Mouse (Mus musculus): Measurements from ENCODE around the gene Zfp335. TPM values are rescaled to one million over a fixed set of nuclear protein-coding genes. Genes with fewer than 3 reads are reported as not detected.

The Zfp335 gene
- polyA plus RNA-seq, 1 experiment, result 9.8 TPM

DNA sequence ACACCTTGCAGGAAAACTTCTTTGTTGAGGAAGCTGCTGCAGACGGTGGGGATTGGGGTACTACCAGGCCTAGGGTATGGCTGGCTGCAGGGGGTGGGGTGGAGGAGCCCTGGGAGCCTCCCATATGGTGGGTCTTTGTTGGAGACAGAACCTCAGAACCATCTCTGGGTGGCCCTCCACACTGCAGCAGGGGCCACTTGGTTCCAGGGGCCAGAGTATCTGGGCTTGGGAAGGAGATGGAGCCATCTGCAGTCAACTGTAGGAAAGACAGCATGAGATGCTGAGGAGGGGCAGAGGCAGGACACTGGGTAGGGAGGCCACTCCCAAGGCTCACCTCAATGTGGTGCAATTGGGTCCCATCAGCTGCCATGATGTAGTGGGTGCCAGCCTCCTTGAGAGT, 16.9 kb downstream of the Zfp335 start:
- no peak overlapping the region for H3K27ac ChIP-seq (ENCODE audit: control insufficient read depth, insufficient read depth, low read depth, low read length)
- no peak for TF ChIP-seq CTCF (IDR thresholded peaks at IDR 0.05; ENCODE audit: control insufficient read depth, insufficient read depth, insufficient replicate concordance, low read depth, low read length)
- TF ChIP-seq POLR2A (IDR thresholded peaks at IDR 0.05; ENCODE audit: control insufficient read depth, low read depth, low read length), result no peak
- no peak overlapping the region for H3K4me3 ChIP-seq (ENCODE audit: control insufficient read depth, low read depth, low read length)
- H3K36me3 ChIP-seq (ENCODE audit: control insufficient read depth, insufficient read depth, low read length), result no peaks in the 10 kb centered on the region; the same call in none of the 2 replicates
- no peaks in the 10 kb centered on the region for H3K27me3 ChIP-seq (ENCODE audit: control insufficient read depth, insufficient read depth, low read length)
- H3K4me1 ChIP-seq (ENCODE audit: control insufficient read depth, insufficient read depth, low read length), result no peaks in the 10 kb centered on the region

DNA sequence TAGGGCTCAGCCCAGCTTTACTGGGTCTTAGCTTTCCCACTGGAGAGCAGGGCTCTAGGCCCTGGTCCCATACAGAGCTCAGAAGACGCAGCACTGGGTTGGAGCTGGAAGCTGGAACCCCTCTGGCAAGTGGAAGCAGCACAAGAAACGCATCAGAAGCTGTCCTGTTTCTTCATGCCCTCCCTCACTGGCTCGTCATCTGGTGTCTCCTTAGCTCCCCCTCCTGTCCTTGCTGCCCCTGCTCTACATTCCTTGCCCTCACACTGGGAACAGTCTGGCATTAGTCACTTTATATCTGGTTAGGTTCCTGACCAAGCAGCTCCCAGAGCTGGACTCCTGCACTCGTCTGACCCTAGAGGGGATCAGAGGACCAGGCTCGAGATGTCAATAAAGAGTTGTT, 17.5 kb downstream of the Zfp335 start:
- TF ChIP-seq CTCF (IDR thresholded peaks at IDR 0.05; ENCODE audit: control insufficient read depth, insufficient read depth, insufficient replicate concordance, low read depth, low read length) (no peak), POLR2A (IDR thresholded peaks at IDR 0.05; ENCODE audit: control insufficient read depth, low read depth, low read length) (no peak)
- Histone ChIP-seq H3K4me1 (ENCODE audit: control insufficient read depth, insufficient read depth, low read length) (no peaks in the 10 kb centered on the region), H3K36me3 (ENCODE audit: control insufficient read depth, insufficient read depth, low read length) (no peaks in the 10 kb centered on the region; the same call in none of the 2 replicates), H3K4me3 (ENCODE audit: control insufficient read depth, low read depth, low read length) (no peak overlapping the region), H3K27me3 (ENCODE audit: control insufficient read depth, insufficient read depth, low read length) (no peaks in the 10 kb centered on the region), H3K27ac (ENCODE audit: control insufficient read depth, insufficient read depth, low read depth, low read length) (no peak overlapping the region)

DNA sequence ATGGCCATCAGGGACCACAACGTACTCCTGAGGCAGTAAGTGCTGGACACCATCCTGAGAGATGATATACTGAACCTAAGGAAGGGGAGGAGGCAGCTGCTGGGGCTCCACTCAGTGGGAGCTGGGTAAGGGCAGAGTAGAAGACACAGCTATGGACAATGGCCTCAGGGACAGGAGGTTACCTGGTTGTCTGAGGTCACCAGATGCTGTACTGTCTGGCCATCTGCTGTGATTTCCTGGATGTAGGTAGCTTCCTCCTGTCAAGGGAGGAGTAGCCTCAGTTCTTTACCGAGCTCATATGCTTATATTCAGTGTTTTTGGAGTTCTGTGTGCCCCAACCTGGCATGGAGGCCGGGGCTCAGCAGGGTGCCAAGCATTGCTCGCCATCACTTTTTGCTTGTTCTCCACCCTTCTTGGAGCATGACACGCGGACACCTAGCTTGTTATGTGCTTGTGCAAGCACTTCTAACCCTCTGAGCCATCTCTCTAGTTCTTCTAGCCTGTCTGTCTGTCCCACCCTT, 18.8 kb downstream of the Zfp335 start:
- TF ChIP-seq CTCF (IDR thresholded peaks at IDR 0.05; ENCODE audit: control insufficient read depth, insufficient read depth, insufficient replicate concordance, low read depth, low read length), result no peak
- no peak for TF ChIP-seq POLR2A (IDR thresholded peaks at IDR 0.05; ENCODE audit: control insufficient read depth, low read depth, low read length)
- H3K36me3 ChIP-seq (ENCODE audit: control insufficient read depth, insufficient read depth, low read length), result no peaks in the 10 kb centered on the region; the same call in none of the 2 replicates
- H3K4me3 ChIP-seq (ENCODE audit: control insufficient read depth, low read depth, low read length), result no peak overlapping the region
- H3K27me3 ChIP-seq (ENCODE audit: control insufficient read depth, insufficient read depth, low read length), result no peaks in the 10 kb centered on the region
- H3K27ac ChIP-seq (ENCODE audit: control insufficient read depth, insufficient read depth, low read depth, low read length), result no peak overlapping the region
- H3K4me1 ChIP-seq (ENCODE audit: control insufficient read depth, insufficient read depth, low read length), result no peaks in the 10 kb centered on the region

DNA sequence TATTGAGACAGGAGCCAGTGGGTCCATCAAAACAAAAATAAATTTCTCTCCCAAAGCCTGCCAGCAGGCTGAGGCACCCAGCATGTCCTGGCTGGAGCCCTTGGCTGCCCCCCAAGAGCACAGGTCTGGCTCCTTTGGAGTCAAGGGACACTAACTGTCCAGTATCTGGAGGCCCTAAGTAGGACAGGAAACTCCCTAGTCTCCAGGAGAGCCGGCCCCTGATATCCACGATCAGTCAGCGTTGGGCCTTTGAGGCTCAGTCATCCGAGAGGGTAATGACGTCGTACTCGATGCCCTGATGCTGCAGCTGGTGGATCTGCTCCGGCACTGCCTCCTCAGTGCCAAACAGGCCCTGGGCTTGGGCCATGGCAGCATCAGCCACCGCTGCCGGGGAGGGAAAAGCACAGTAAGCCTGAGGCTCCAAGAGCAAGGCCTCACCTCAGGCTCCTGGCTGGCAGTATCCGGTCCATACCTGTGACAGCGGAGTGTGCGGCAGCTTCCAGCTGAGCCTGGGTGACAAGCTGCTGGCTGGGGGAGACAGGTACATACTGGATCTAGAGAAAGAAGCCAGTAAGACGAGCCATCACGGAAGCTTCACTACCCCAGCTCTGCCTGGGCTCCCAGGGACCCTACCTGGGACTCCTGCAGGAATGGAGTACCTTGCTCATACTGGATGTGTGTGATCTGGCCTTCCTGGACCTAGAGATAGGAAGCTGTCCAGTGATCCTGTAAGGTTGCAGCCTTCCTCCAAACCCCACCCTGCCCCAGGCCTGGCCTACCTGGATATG, 19.5 kb downstream of the Zfp335 start:
- Histone ChIP-seq H3K36me3 (ENCODE audit: control insufficient read depth, insufficient read depth, low read length) (no peaks in the 10 kb centered on the region; the same call in none of the 2 replicates), H3K27ac (ENCODE audit: control insufficient read depth, insufficient read depth, low read depth, low read length) (no peak overlapping the region), H3K27me3 (ENCODE audit: control insufficient read depth, insufficient read depth, low read length) (no peaks in the 10 kb centered on the region), H3K4me3 (ENCODE audit: control insufficient read depth, low read depth, low read length) (no peak overlapping the region), H3K4me1 (ENCODE audit: control insufficient read depth, insufficient read depth, low read length) (no peaks in the 10 kb centered on the region)
- TF ChIP-seq POLR2A (IDR thresholded peaks at IDR 0.05; ENCODE audit: control insufficient read depth, low read depth, low read length) (no peak), CTCF (IDR thresholded peaks at IDR 0.05; ENCODE audit: control insufficient read depth, insufficient read depth, insufficient replicate concordance, low read depth, low read length) (no peak)

DNA sequence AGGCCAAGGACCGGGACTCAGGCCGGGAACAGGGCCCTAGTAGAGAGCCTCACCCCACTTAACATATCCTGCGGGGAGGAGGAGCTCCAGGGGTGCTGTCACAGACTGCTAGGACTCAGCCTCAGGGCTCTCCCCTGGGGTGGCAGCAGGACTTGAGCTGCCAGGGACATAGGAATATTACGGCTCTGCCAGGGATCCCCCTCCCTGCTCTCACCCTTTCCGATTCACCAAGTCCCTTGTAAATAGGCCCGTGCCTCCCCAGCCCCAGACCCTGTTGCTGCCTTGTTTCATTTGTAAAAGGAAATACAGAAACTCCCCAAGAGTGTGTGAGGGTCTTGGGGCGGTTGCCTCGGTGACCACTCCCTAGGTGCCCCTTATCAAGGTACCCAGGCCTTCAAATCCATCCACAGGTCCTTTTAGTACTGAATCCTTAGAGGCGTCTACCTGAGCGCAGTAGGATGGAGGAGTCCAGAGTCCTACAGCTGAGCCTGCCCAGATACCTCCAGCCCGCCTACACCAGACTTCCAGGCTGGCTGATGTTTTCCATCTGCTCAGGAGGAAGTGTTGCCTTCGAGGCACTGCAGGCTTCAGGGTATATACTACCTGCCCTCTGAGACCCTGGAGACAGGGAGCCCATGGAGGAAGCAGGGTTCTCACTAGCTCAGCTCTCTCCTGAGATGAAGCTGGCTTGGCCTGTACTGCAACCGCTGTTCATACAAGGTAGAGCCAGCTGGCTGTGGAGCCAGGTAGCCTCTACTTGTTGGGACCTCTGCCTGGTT, 20.3 kb downstream of the Zfp335 start:
- TF ChIP-seq CTCF (IDR thresholded peaks at IDR 0.05; ENCODE audit: control insufficient read depth, insufficient read depth, insufficient replicate concordance, low read depth, low read length), result no peak
- TF ChIP-seq POLR2A (IDR thresholded peaks at IDR 0.05; ENCODE audit: control insufficient read depth, low read depth, low read length), result no peak
- Histone ChIP-seq H3K27ac (ENCODE audit: control insufficient read depth, insufficient read depth, low read depth, low read length) (no peak overlapping the region), H3K4me1 (ENCODE audit: control insufficient read depth, insufficient read depth, low read length) (no peaks in the 10 kb centered on the region), H3K27me3 (ENCODE audit: control insufficient read depth, insufficient read depth, low read length) (no peaks in the 10 kb centered on the region), H3K4me3 (ENCODE audit: control insufficient read depth, low read depth, low read length) (no peak overlapping the region), H3K36me3 (ENCODE audit: control insufficient read depth, insufficient read depth, low read length) (no peaks in the 10 kb centered on the region; the same call in none of the 2 replicates)

DNA sequence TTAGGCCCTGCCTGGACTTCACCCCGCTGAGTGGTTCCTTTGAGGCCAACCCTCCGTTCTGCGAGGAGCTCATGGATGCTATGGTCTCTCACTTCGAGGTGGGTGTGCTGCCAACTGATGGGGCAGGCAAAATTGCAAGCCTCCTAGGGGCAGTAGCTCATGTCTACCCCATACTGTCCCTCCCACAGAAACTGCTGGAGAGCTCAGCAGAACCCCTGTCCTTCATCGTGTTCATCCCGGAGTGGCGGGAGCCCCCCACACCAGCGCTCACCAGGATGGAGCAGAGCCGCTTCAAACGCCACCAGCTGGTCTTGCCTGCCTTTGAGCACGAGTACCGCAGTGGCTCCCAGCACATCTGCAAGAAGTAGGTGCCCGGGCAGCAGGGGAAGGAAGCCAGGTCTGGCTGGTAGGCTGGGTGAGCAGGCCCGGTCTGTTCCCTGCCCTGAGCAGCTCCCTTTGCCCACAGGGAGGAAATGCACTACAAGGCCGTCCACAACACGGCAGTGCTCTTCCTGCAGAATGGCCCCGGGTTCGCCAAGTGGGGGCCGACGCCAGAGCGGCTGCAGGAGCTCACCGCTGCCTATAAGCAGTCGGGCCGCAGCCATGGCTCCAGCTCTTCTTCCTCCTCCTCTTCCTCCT, 21.0 kb downstream of the Zfp335 start:
- Histone ChIP-seq H3K4me3 (ENCODE audit: control insufficient read depth, low read depth, low read length) (no peak overlapping the region), H3K27me3 (ENCODE audit: control insufficient read depth, insufficient read depth, low read length) (no peaks in the 10 kb centered on the region), H3K36me3 (ENCODE audit: control insufficient read depth, insufficient read depth, low read length) (peaks cover 2% of the 10 kb centered on the region), H3K4me1 (ENCODE audit: control insufficient read depth, insufficient read depth, low read length) (no peaks in the 10 kb centered on the region), H3K27ac (ENCODE audit: control insufficient read depth, insufficient read depth, low read depth, low read length) (no peak overlapping the region)
- TF ChIP-seq POLR2A (IDR thresholded peaks at IDR 0.05; ENCODE audit: control insufficient read depth, low read depth, low read length) (no peak), CTCF (IDR thresholded peaks at IDR 0.05; ENCODE audit: control insufficient read depth, insufficient read depth, insufficient replicate concordance, low read depth, low read length) (no peak)

DNA sequence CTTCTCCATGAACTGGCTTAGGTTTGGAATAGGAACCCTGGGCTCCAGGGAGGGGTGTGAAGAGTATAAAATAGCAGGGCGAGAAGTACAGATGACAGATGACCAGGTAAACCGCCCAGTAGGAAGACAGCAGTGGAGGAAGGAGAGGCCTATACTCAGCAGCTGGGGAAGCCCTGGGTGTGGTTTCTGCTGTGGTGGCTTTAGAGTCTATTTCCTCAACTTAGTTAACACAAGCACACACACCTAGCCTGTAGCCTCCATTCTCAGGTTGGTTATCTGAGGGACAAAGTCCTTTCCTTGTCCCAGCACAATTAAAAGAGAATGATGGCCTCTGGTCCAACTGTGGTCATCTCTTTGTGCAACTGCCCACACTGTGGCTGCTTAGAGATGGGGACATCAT, 21.6 kb downstream of the Zfp335 start:
- Histone ChIP-seq H3K27ac (ENCODE audit: control insufficient read depth, insufficient read depth, low read depth, low read length) (no peak overlapping the region), H3K36me3 (ENCODE audit: control insufficient read depth, insufficient read depth, low read length) (peaks cover 2% of the 10 kb centered on the region), H3K27me3 (ENCODE audit: control insufficient read depth, insufficient read depth, low read length) (no peaks in the 10 kb centered on the region), H3K4me1 (ENCODE audit: control insufficient read depth, insufficient read depth, low read length) (no peaks in the 10 kb centered on the region), H3K4me3 (ENCODE audit: control insufficient read depth, low read depth, low read length) (no peak overlapping the region)
- TF ChIP-seq POLR2A (IDR thresholded peaks at IDR 0.05; ENCODE audit: control insufficient read depth, low read depth, low read length) (no peak), CTCF (IDR thresholded peaks at IDR 0.05; ENCODE audit: control insufficient read depth, insufficient read depth, insufficient replicate concordance, low read depth, low read length) (no peak)
